Mouse (Mus musculus) heart, postnatal 0 days (tissue): ENCODE measurements around the gene Tcam1. TPM values are rescaled to one million over a fixed set of nuclear protein-coding genes. Genes with fewer than 3 reads are reported as not detected.

Experiments
- ATAC-seq: fragments of 200-750 bp; cut with Nextera tagmentation; 2 replicates; pipeline ENCODE4 v1.8.0; 2017; ENCODE audit warnings: low read depth, moderate number of reproducible peaks, moderate library complexity; ENCODE audit not compliant: insufficient read depth
- DNase-seq: peaks from one replicate; pipeline ENCODE4 v3.0.0-alpha.2; 2016; ENCODE audit warnings: low spot score
- H3K27ac ChIP-seq: fragments of 300-500 bp; sonication (generic); 2 replicates; pipeline ENCODE4 v1.5.1; 2014; ENCODE audit warnings: low read depth, mild to moderate bottlenecking
- H3K27me3 ChIP-seq: fragments of 300-500 bp; sonication (generic); 2 replicates; pipeline ENCODE4 v1.6.1; 2014; ENCODE audit warnings: low read length, mixed read lengths; ENCODE audit not compliant: control insufficient read depth, insufficient read depth
- H3K36me3 ChIP-seq: fragments of 300-500 bp; sonication (generic); replicated peaks from 2 replicates; pipeline ENCODE4 v1.6.1; 2014; ENCODE audit warnings: low read length, mixed read lengths; ENCODE audit not compliant: control insufficient read depth, insufficient read depth
- H3K4me1 ChIP-seq: fragments of 300-500 bp; sonication (generic); 2 replicates; pipeline ENCODE4 v1.6.1; 2014; ENCODE audit warnings: antibody characterized with exemption; ENCODE audit not compliant: control insufficient read depth, insufficient read depth
- H3K4me2 ChIP-seq: fragments of 300-500 bp; sonication (generic); 2 replicates; pipeline ENCODE4 v1.6.1; 2014; ENCODE audit warnings: low read depth, mild to moderate bottlenecking, low read length, moderate library complexity
- H3K4me3 ChIP-seq: fragments of 300-500 bp; sonication (generic); 2 replicates; pipeline ENCODE4 v1.5.1; 2014; ENCODE audit warnings: low read depth, low read length
- H3K9ac ChIP-seq: fragments of 300-500 bp; sonication (generic); replicated peaks from 2 replicates; pipeline ENCODE4 v1.6.1; 2014; ENCODE audit warnings: low read depth, low read length, mixed read lengths
- H3K9me3 ChIP-seq: fragments of 300-500 bp; sonication (generic); replicated peaks from 2 replicates; pipeline ENCODE4 v1.6.1; 2016; ENCODE audit warnings: low read length; ENCODE audit not compliant: control insufficient read depth
- CTCF ChIP-seq: IDR thresholded peaks from 2 replicates; pipeline ENCODE4 v1.5.1; 2016; ENCODE audit warnings: antibody characterized with exemption, control low read depth, low read depth
- EP300 ChIP-seq: IDR thresholded peaks from 2 replicates; pipeline ENCODE4 v1.6.1; 2016; ENCODE audit warnings: antibody characterized with exemption, low read depth
- WGBS: fragments of 180-500 bp; shearing (Covaris S2); extraction: QIAGEN DNeasy Blood & Tissue Kit; methylation state at CpG from one replicate; pipeline ENCODE4 v1.1.7; 2014; 5-methylcytosine and 5-hydroxymethylcytosine counted together
- polyA plus RNA-seq: library from polyadenylated mRNA; unstranded; fragments of >200 nt; fragmentation: Nextera tagmentation; extraction: Ambion mirVana; gene quantifications from 2 replicates; pipeline ENCODE4 v1.2.1, GENCODE M21; 2015
- total RNA-seq: library from RNA; depleted of rRNA; stranded (reverse); fragments of >200 nt; gene quantifications from 2 replicates; pipeline ENCODE4 v1.2.3, GENCODE M21; 2014; ENCODE audit warnings: low replicate concordance

Tcam1 gene
- total and polyA plus RNA-seq, 2 experiments from 2014 or later = not detected

GRCm38 (mm10) chr11:106269060-106269431 lies 7.4 kb upstream of the Tcam1 start:
- H3K9me3 ChIP-seq = no peaks in the 10 kb centered on the region
- H3K9ac ChIP-seq = no peak overlapping the region
- no peak for TF ChIP-seq CTCF
- TF ChIP-seq EP300 = no peak
- peak overlapping the region; percentile 64 for H3K27ac ChIP-seq
- peak overlapping the region; percentile 12; the same call in 1 of the 2 replicates for H3K4me2 ChIP-seq
- peaks cover 37% of the 10 kb centered on the region for H3K4me1 ChIP-seq
- peaks cover 33% of the 10 kb centered on the region for H3K36me3 ChIP-seq
- H3K4me3 ChIP-seq = no peak overlapping the region
- no peak for ATAC-seq
- 48% methylated on average over 3 of the region's 3 CpGs for WGBS
- no peaks in the 10 kb centered on the region for H3K27me3 ChIP-seq
- DNase-seq = no peak

GRCm38 (mm10) chr11:106271131-106271793 lies 5.2 kb upstream of the Tcam1 start:
- Histone ChIP-seq H3K27me3 (no peaks in the 10 kb centered on the region), H3K4me2 (peak overlapping the region; percentile 75), H3K36me3 (peaks cover 11% of the 10 kb centered on the region), H3K9me3 (no peaks in the 10 kb centered on the region), H3K9ac (peak overlapping the region; percentile 99), H3K4me3 (peak overlapping the region; percentile 99), H3K4me1 (peaks cover 47% of the 10 kb centered on the region), H3K27ac (peak overlapping the region; percentile 97)
- ATAC-seq (no peak), DNase-seq (no peak)
- no peak for TF ChIP-seq CTCF
- no peak for TF ChIP-seq EP300
- 29% methylated on average over 5 of the region's 5 CpGs for WGBS

GRCm38 (mm10) chr11:106271794-106272643 lies 4.5 kb upstream of the Tcam1 start:
- H3K4me1 ChIP-seq = peaks cover 48% of the 10 kb centered on the region
- 1% methylated on average over 41 of the region's 41 CpGs for WGBS
- peak; percentile 21 for DNase-seq

GRCm38 (mm10) chr11:106272644-106273310 lies 3.7 kb upstream of the Tcam1 start, which contains the start of gene Smarcd2:
TSS of gene Smarcd2 (minus strand) at chr11:106272972.
- no peaks in the 10 kb centered on the region for H3K36me3 ChIP-seq
- H3K27ac ChIP-seq = peak within 1 kb of the TSS; percentile 97
- 0% methylated on average over 63 of the region's 72 CpGs for WGBS
- peak within 1 kb of the TSS; percentile 78 for H3K4me2 ChIP-seq
- DNase-seq = peak; percentile 100
- ATAC-seq = peak; percentile 94
- H3K9ac ChIP-seq = peak within 1 kb of the TSS; percentile 99
- peaks cover 44% of the 10 kb centered on the region for H3K4me1 ChIP-seq
- no peaks in the 10 kb centered on the region for H3K27me3 ChIP-seq
- TF ChIP-seq CTCF = no peak
- no peak; the same call in none of the 2 replicates for TF ChIP-seq EP300
- H3K9me3 ChIP-seq = no peaks in the 10 kb centered on the region
- H3K4me3 ChIP-seq = peak within 1 kb of the TSS; percentile 99

More at GRCm38 (mm10) chr11:106271794-106272643, 4.5 kb upstream of the Tcam1 start:
- Histone ChIP-seq H3K9ac (peak overlapping the region; percentile 99), H3K4me3 (peak overlapping the region; percentile 99), H3K36me3 (peaks cover 3% of the 10 kb centered on the region), H3K27ac (peak overlapping the region; percentile 97), H3K27me3 (no peaks in the 10 kb centered on the region), H3K4me2 (peak overlapping the region; percentile 75), H3K9me3 (no peaks in the 10 kb centered on the region)
- ATAC-seq = peak; percentile 9
- no peak for TF ChIP-seq EP300
- no peak for TF ChIP-seq CTCF

GRCm38 (mm10) chr11:106273311-106273684 lies 3.2 kb upstream of the Tcam1 start:
- no peak for ATAC-seq
- Histone ChIP-seq H3K36me3 (no peaks in the 10 kb centered on the region), H3K4me2 (peak overlapping the region; percentile 78), H3K4me1 (peaks cover 39% of the 10 kb centered on the region), H3K27ac (peak overlapping the region; percentile 97), H3K27me3 (0 out of 2 replicates have a peak, but pooled peaks cover 2% of the 10 kb centered on the region), H3K9ac (peak overlapping the region; percentile 53), H3K9me3 (no peaks in the 10 kb centered on the region), H3K4me3 (peak overlapping the region; percentile 99)
- 12% methylated on average over 16 of the region's 16 CpGs for WGBS
- no peak for DNase-seq
- TF ChIP-seq CTCF (no peak), EP300 (no peak)
